Mouse (Mus musculus): ENCODE measurements around the gene Dock9.

DNA sequence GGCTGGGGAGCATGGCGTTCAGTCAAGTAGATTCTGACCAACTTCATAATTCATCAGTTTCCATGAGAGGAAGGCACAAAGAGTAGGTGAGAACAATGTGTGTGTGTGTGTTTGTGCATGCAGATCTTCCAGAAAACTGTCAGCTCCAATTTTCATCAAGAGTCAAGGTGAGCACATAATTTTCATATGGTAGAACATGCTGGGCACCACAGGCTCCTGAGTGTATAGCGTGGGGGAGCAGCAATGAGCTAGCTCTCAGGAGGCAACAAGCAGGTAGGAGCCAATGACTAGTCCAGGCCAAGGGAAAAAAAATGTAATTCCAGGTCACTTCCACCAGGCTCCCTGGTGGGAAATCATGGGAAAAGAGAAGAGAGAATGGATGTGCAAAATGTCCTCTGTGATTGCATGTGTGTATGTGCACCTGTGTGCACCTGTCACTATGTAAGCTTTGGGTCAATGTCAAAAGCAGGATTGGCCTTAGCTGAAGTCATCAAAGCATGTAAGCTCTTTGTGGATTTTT lies 35.4 kb upstream of the Dock9 start:
- TF ChIP-seq POLR2A (IDR thresholded peaks at IDR 0.05; ENCODE audit: insufficient read depth, low read depth, low read length) (no peak), CTCF (IDR thresholded peaks at IDR 0.05) (no peak), EP300 (IDR thresholded peaks at IDR 0.05; ENCODE audit: insufficient read depth, low read depth, low read length) (no peak)
